Mouse (Mus musculus): ENCODE measurements around the gene Gm32717. TPM values are rescaled to one million over a fixed set of nuclear protein-coding genes. Genes with fewer than 3 reads are reported as not detected.
"Not testable (repeated sequence)": the region's sequence is repeated elsewhere in the genome, so short reads cannot be mapped to it uniquely, and the experiment has no call there.

Gm32717 gene
- not detected in 2 replicates for polyA plus RNA-seq (2012; rRNA removed)

- DNase-seq; H3K4me1 ChIP-seq (ENCODE audit: control insufficient read depth, insufficient read depth, low read length); H3K4me3 ChIP-seq (replicated peaks; ENCODE audit: extremely low read depth, low read depth, low read length): not testable (repeated sequence)
- WGBS, result no CpG with 5 or more reads among the region's 13 CpGs
Measured at GRCm38 (mm10) chr10:118240680-118241079, at the start of gene Gm32717. Gene Gm32717, minus strand, starts transcription at chr10:118240780.

- DNase-seq; H3K4me1 ChIP-seq (ENCODE audit: control insufficient read depth, insufficient read depth, low read length); H3K4me3 ChIP-seq (replicated peaks; ENCODE audit: extremely low read depth, low read depth, low read length): not testable (repeated sequence)
- 64% methylated on average over 3 of the region's 5 CpGs for WGBS
Measured at GRCm38 (mm10) chr10:118283016-118283415, 42.4 kb upstream of the Gm32717 start.

GRCm38 (mm10) chr10:118282565-118282964, 42.0 kb upstream of the Gm32717 start:
- 79% methylated on average over 7 of the region's 7 CpGs for WGBS
- H3K4me3 ChIP-seq (replicated peaks; ENCODE audit: extremely low read depth, low read depth, low read length); DNase-seq; H3K4me1 ChIP-seq (ENCODE audit: control insufficient read depth, insufficient read depth, low read length): not testable (repeated sequence)

- not testable (repeated sequence) for H3K4me3 ChIP-seq (replicated peaks; ENCODE audit: extremely low read depth, low read depth, low read length)
Measured at GRCm38 (mm10) chr10:118278069-118278468, 37.5 kb upstream of the Gm32717 start.

DNA sequence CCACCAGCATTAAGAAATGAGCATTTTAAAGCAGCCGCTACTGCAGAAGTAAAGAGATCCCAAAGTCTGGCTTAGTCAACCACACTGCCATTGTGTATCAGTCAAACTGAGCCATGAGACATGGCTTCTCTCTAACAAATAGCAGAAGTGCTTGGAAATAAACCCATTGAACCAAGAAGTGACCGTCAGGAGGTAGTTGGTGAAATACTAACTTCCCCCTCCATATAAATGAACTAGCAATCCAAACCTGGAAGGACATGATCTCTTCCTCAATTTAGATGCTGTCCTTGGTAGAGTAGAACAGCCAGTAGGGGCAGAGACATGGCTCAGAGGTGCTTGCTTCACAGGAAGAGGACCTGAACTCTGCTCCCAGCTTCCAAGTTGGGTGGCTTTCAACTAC, 30.8 kb upstream of the Gm32717 start:
- WGBS, result 83% methylated on average over 1 of the region's 2 CpGs
- not testable (repeated sequence) for H3K4me3 ChIP-seq (replicated peaks; ENCODE audit: extremely low read depth, low read depth, low read length); H3K4me1 ChIP-seq (ENCODE audit: control insufficient read depth, insufficient read depth, low read length); DNase-seq

More at GRCm38 (mm10) chr10:118278069-118278468, 37.5 kb upstream of the Gm32717 start:
- DNase-seq; H3K4me1 ChIP-seq (ENCODE audit: control insufficient read depth, insufficient read depth, low read length): not testable (repeated sequence)
- WGBS, result no CpG with 5 or more reads among the region's 4 CpGs

DNA sequence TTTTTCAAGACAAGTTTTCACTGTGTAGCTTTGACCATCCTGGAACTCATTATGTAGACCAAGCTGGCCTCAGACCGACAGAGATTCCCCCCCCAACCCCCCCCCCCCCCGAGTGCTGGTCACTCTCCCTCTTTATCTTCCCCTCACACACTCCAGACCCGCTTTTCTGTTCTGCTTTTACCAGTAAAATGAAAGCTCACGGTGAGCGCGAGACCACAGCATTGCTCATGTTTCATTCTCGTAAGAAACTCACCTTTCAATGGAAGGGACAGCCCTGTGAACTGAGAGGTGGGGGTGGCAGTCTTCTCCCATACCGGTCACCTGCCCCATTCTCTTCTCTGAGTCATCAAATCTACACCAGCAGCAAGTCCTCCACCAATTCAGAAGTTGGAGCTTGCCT, 28.2 kb upstream of the Gm32717 start:
- H3K4me1 ChIP-seq (ENCODE audit: control insufficient read depth, insufficient read depth, low read length); H3K4me3 ChIP-seq (replicated peaks; ENCODE audit: extremely low read depth, low read depth, low read length); DNase-seq: not testable (repeated sequence)
- 40% methylated on average over 3 of the region's 8 CpGs for WGBS

DNA sequence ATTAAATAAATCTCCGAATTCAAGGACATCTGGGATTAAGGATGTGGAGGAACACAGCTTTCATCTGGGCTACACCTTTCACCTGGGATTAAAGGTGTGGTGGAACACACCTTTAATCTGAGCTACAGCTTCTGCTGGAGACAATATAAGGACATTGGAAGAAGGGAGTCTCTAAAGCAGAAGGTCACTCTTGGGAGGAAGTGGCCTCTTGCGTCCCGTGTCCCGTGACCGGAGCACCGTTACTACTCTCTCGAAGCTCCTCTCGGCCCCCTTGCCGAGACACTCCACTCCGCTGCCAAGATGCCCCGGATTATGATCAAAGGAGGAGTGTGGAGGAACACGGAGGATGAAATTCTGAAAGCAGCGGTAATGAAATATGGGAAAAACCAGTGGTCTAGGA, 17.8 kb upstream of the Gm32717 start, which contains the start of gene Gm32802:
Gm32802 (plus strand) TSS at position 301 of the 400 bp plus-strand sequence.
- WGBS, result no CpG with 5 or more reads among the region's 13 CpGs
- H3K4me3 ChIP-seq (replicated peaks; ENCODE audit: extremely low read depth, low read depth, low read length); DNase-seq; H3K4me1 ChIP-seq (ENCODE audit: control insufficient read depth, insufficient read depth, low read length): not testable (repeated sequence)

DNA sequence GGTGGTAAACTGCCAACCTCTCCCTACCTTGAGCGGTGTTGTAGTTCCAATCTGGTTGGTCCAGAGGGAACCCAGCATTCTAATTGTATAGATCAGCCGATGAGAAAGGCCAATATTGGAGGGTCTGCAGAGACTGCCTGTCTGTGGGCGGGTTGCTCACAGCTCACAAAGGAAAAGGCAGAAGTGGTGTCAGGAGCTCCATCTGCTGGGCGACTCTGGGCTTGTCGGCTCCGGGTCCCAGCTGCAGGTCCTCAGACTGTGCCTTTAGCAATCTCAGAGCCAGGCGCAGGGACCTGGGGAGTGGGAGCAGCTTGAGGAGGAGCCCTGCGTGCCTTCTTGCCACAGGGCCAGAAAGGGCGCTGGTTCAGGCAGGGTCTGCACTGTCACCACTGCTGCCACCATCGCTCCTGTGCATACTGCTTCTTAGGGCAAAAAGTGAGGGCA, 10.3 kb upstream of the Gm32717 start:
- no peak for TF ChIP-seq POLR2A (IDR thresholded peaks at IDR 0.05; ENCODE audit: borderline replicate concordance, extremely low read depth, low read depth, low read length)
- TF ChIP-seq CTCF (IDR thresholded peaks at IDR 0.05; ENCODE audit: insufficient read depth, low read length), result no peak
- Histone ChIP-seq H3K4me1 (ENCODE audit: control insufficient read depth, insufficient read depth, low read length) (no peaks in the 10 kb centered on the region), H3K4me3 (replicated peaks; ENCODE audit: extremely low read depth, low read depth, low read length) (no peak overlapping the region)
- DNase-seq, result no peak
- 39% methylated on average over 10 of the region's 10 CpGs for WGBS

DNA sequence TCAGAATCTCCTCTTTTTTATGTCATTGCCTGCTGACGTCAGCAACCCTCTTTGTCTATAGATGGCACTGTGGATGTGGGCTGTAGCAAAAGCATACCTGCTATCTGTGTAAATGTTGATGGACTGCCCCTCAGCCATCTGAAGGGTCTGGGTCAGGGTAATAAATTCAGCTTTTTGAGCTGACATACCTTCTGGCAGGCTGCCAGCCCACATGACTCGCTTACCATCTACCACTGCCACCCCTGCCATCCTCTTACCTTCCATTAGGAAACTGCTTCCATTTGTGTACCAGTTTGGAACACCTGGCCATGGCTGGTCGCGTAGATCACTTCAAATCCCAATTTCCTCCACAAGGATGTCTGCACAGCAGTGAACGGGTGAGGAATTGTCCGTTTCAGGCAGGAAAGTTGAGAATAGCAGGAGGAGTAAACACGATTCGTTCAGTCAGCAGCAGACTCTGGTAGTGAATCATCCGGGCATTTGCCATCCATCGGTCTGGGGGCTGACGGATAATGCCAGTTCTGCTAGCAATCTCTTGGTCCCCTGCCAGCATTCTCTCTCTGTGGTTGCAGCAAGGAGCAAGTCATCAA, 8.5 kb upstream of the Gm32717 start:
- WGBS, result 65% methylated on average over 11 of the region's 11 CpGs

GRCm38 (mm10) chr10:118232607-118233006, 8.0 kb downstream of the Gm32717 start:
- 33% methylated on average over 1 of the region's 5 CpGs for WGBS
- not testable (repeated sequence) for H3K4me3 ChIP-seq (replicated peaks; ENCODE audit: extremely low read depth, low read depth, low read length); H3K4me1 ChIP-seq (ENCODE audit: control insufficient read depth, insufficient read depth, low read length); DNase-seq

More for the DNA sequence above, 8.5 kb upstream of the Gm32717 start:
- not testable (repeated sequence) for H3K4me1 ChIP-seq (ENCODE audit: control insufficient read depth, insufficient read depth, low read length); H3K4me3 ChIP-seq (replicated peaks; ENCODE audit: extremely low read depth, low read depth, low read length); DNase-seq

GRCm38 (mm10) chr10:118227629-118228028, 13.0 kb downstream of the Gm32717 start:
- 100% methylated on average over 1 of the region's 2 CpGs for WGBS
- DNase-seq; H3K4me1 ChIP-seq (ENCODE audit: control insufficient read depth, insufficient read depth, low read length); H3K4me3 ChIP-seq (replicated peaks; ENCODE audit: extremely low read depth, low read depth, low read length): not testable (repeated sequence)

DNA sequence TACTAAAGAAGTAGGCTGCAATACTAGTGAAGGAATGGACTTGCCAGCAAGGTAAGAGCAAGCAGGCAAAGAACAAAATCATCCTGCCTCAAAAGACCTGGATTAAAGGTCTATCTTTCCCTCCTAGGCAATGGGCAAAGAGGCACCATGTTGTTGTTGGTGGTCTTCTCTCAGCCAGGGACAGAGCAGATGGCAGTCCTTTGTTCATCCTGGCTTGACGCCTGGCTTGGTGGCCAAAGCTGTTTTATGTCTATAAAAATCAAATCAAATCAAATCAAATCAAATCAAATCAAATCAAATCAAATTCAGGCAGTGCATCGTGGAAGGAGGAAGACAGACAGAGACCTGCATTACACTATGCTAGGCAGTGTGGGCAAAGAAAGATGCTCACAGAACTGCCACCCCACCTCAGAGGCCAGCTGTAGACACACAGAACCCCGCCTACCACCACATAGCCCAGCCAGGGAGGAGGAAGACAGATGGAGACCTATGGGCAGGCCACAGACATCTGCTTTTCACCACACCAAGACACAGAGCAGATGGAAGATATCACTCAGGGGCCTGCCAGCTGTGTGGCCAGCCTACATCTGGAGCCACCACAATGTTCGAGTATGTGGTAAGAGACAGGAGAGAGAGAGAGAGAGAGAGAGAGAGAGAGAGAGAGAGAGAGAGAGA, 24.7 kb downstream of the Gm32717 start:
- H3K4me3 ChIP-seq (replicated peaks; ENCODE audit: extremely low read depth, low read depth, low read length); DNase-seq; H3K4me1 ChIP-seq (ENCODE audit: control insufficient read depth, insufficient read depth, low read length): not testable (repeated sequence)
- 76% methylated on average over 2 of the region's 4 CpGs for WGBS
